ENCODE assay signal across 8 mouse cellular contexts in genomic region chr19:46761247-46761946, GRCm38 (mm10). TPM values are rescaled to one million over a fixed set of nuclear protein-coding genes. Genes with fewer than 3 reads are reported as not detected.
DNase-seq lines count a peak whose midpoint lies in the region; ATAC-seq lines count a peak whose summit lies in the region.

Gene Cnnm2 (plus strand): TSS chr19:46761596.

- peak; percentile 97 for ATAC-seq in hindbrain, embryonic 11.5 days (ENCODE audit: low FRiP score)

- peaks cover 6% of the 10 kb centered on the region for H3K27me3 ChIP-seq in hindbrain, embryonic 11.5 days (ENCODE audit: control insufficient read depth, insufficient read depth, low read length)

- peak within 1 kb of the TSS; percentile 82 for H3K27ac ChIP-seq in hindbrain, embryonic 11.5 days (ENCODE audit: low read depth, low read length)

- H3K9me3 ChIP-seq in hindbrain, embryonic 11.5 days (ENCODE audit: control insufficient read depth, low read length), result no peaks in the 10 kb centered on the region

- peak within 1 kb of the TSS; percentile 80 for H3K9ac ChIP-seq in hindbrain, embryonic 11.5 days (ENCODE audit: low read depth, low read length)

- peak within 1 kb of the TSS; percentile 95 for H3K4me2 ChIP-seq in hindbrain, embryonic 11.5 days (replicated peaks; ENCODE audit: low read depth, low read length)

- H3K36me3 ChIP-seq in hindbrain, embryonic 11.5 days (ENCODE audit: control insufficient read depth, insufficient read depth, low read length), result no peaks in the 10 kb centered on the region

- H3K4me3 ChIP-seq in hindbrain, embryonic 11.5 days (ENCODE audit: low read depth, low read length), result peak within 1 kb of the TSS; percentile 67

- peak; percentile 100 for DNase-seq in Muller cell, postnatal 12 days (ENCODE audit: inconsistent ontology term)
- peak; percentile 100 for DNase-seq in cerebellum, adult 9-11 months
- DNase-seq in frontal cortex, adult 2 months (ENCODE audit: extremely low spot score in 1 of 2, low spot score in 1 of 2), result peak; percentile 100
- DNase-seq in hindbrain, embryonic 11.5 days (ENCODE audit: low spot score), result peak; percentile 99
- peak; percentile 99 to 100 for DNase-seq in layer of hippocampus, postnatal 10 days (ENCODE audit: low spot score in 2 of 2)
- peak; percentile 100 for DNase-seq in lung, postnatal 10 days
- DNase-seq in ovary, postnatal 36 days (ENCODE audit: low spot score), result peak; percentile 100
- peak; percentile 100 for DNase-seq in thymus, postnatal 25 days

- H3K4me1 ChIP-seq in hindbrain, embryonic 11.5 days (replicated peaks; ENCODE audit: control insufficient read depth, insufficient read depth, low read length), result peaks cover 5% of the 10 kb centered on the region; the same call in 1 of the 2 replicates

- under 1% methylated on average over 58 of the region's 59 CpGs for WGBS in hindbrain, embryonic 11.5 days

RNA-seq across cellular contexts. Expression of gene Cnnm2, which starts in this region (rescaled TPM):
- polyA plus RNA-seq in frontal cortex, adult 2 months (2012; rRNA removed), result 26.8 and 30.6 TPM in 2 replicates
- 3.7 and 4.6 TPM in 2 replicates for polyA plus RNA-seq in hindbrain, embryonic 11.5 days (2014; fragmentation: Nextera tagmentation; extraction: Ambion mirVana)
- 10 to 100 TPM; 25.2 to 28.1 TPM for total RNA-seq in layer of hippocampus, postnatal 10 days (2021)

Comparison
In these comparisons a context has a peak if more than half of its experiments do, and no peak if none do; other contexts are left out.
1. Peak in every context shown above with its lines: DNase-seq, ATAC-seq, H3K4me3 ChIP-seq and H3K27ac ChIP-seq.